Mouse (Mus musculus) heart, adult 2 months (tissue): ENCODE data around the gene Nectin1.

Experiments used
- CTCF ChIP-seq: fragments of 200-600 bp; IDR thresholded peaks from 2 replicates; pipeline ENCODE4 v1.8.1; 2022; ENCODE audit warnings: antibody characterized with exemption, mild to moderate bottlenecking, moderate library complexity
- EP300 ChIP-seq: fragments of 200-500 bp; IDR thresholded peaks from 2 replicates; pipeline ENCODE4 v1.6.1; 2011; ENCODE audit warnings: low read depth, low read length, control low read depth; ENCODE audit not compliant: insufficient read depth
- POLR2A ChIP-seq: fragments of 200-500 bp; IDR thresholded peaks from 2 replicates; pipeline ENCODE4 v1.6.1; 2011; ENCODE audit warnings: mild to moderate bottlenecking, low read depth, low read length, control low read depth; ENCODE audit not compliant: insufficient read depth

DNA sequence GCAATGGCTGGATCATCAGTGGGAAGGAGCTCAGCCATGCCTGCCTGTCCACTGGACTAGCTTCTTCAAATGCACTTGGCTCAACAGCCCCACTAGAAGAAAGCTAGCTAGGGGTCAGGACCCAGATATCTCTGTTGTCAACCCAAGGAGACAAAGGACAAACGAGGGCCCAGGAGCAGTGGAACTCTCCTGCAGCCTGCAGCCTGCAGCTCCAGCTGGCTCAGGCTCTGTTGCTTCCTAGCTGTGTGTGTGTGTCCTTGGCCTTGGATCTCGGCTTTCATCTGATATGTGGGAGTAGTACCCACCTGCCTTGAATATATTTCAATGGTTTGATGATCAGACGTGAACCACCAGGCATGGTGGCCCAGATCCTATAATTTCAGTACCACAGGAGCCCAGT lies 49.6 kb downstream of the Nectin1 start:
- TF ChIP-seq POLR2A: no peak
- no peak for TF ChIP-seq CTCF
- TF ChIP-seq EP300: no peak
